Mouse (Mus musculus): ENCODE measurements at regions not wholly inside any gene's neighbourhood (a gene's known extent, or its start where the extent isn't known, plus 50 kb on each side); places are given as distances from the start of the nearest gene placed in this dataset.

DNA sequence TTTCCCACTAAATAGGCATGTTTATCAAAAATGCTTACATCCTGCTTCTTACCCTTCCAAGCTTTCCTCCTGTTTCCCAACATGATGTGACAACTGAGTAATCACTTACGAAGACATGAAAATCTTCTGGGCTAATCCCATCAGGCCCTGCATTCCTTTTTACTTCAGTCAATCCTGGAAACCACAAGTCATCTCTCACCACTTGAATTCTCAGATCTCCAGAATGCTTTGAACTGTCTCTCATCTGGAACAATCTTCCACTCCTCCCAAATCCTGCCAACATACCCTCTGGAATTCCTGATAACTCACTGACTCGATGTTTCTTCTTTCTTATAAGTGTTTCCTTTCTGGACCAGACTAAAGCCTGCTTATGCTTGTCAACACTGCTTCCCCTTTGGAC is 289.4 kb downstream of the Ikzf2 start:
- H3K27me3 ChIP-seq (ENCODE audit: control insufficient read depth, insufficient read depth, low read length), result no peaks in the 10 kb centered on the region
- no peaks in the 10 kb centered on the region; the same call in none of the 2 replicates for H3K9me3 ChIP-seq (replicated peaks; ENCODE audit: control insufficient read depth, low read length)
- no peak overlapping the region for H3K9ac ChIP-seq (ENCODE audit: low read depth, low read length)
- no peak overlapping the region for H3K4me3 ChIP-seq (ENCODE audit: low read depth, low read length)
- 40% methylated on average over 2 of the region's 2 CpGs for WGBS (ENCODE audit: insufficient replicate concordance)
- no peaks in the 10 kb centered on the region for H3K4me1 ChIP-seq (ENCODE audit: control insufficient read depth, insufficient read depth, low read length)
- no peak overlapping the region for H3K27ac ChIP-seq (ENCODE audit: low read depth, low read length)
- no peaks in the 10 kb centered on the region for H3K36me3 ChIP-seq (ENCODE audit: control insufficient read depth, insufficient read depth, low read length)
- ATAC-seq (replicated peaks; ENCODE audit: insufficient number of reproducible peaks, low FRiP score, low TSS enrichment), result no peak
- no peak overlapping the region for H3K4me2 ChIP-seq

DNA sequence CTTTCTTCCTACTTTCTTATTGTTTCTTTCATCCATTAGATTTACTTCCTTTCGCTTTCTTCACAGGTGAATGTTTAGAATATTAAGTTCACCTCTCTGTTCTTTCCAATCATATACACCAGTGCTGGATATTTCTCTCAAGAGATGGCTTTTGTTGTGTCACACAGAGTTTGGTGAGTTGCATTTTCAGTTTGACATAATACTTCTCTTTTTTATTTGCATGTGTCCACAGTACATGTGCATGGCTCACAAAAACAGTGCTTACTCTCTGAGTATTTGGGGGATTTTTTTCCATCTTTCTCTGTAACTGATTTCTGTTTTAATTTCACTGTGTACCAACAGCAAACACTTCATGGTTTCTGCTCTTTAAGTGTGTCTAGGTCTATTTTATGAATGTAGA is 274.5 kb upstream of the Erbb4 start:
- WGBS (ENCODE audit: insufficient replicate concordance), result 86% methylated on average over 1 of the region's 1 CpGs
- H3K9me3 ChIP-seq (replicated peaks; ENCODE audit: control insufficient read depth, low read length), result peaks cover 6% of the 10 kb centered on the region
- no peaks in the 10 kb centered on the region for H3K4me1 ChIP-seq (ENCODE audit: control insufficient read depth, insufficient read depth, low read length)
- no peaks in the 10 kb centered on the region for H3K36me3 ChIP-seq (ENCODE audit: control insufficient read depth, insufficient read depth, low read length)
- H3K4me3 ChIP-seq (ENCODE audit: low read depth, low read length), result no peak overlapping the region
- no peaks in the 10 kb centered on the region for H3K27me3 ChIP-seq (ENCODE audit: control insufficient read depth, insufficient read depth, low read length)
- no peak overlapping the region for H3K4me2 ChIP-seq
- no peak overlapping the region for H3K27ac ChIP-seq (ENCODE audit: low read depth, low read length)
- H3K9ac ChIP-seq (ENCODE audit: low read depth, low read length), result no peak overlapping the region
- ATAC-seq (replicated peaks; ENCODE audit: insufficient number of reproducible peaks, low FRiP score, low TSS enrichment), result no peak

DNA sequence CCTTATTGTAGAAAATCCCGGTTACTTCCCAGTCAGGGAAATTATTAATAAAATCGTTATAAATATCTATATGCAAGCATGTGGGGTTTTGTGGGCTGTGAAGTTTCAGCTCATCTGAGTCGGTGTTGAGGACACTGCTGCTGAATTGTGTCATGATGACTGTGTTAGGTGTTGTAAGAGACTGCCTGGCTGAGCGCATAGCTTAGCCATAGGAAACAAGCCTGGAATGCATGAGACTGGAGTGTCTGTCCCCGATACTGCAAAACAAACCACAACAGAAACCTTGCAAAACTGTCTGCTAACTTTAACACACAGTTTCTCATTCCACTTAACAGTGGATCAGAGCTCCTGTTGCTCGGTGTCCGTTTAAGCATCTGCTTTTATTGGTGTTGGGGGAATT is 271.9 kb upstream of the Erbb4 start:
- ATAC-seq (replicated peaks; ENCODE audit: insufficient number of reproducible peaks, low FRiP score, low TSS enrichment), result no peak
- H3K9ac ChIP-seq (ENCODE audit: low read depth, low read length), result no peak overlapping the region
- H3K4me2 ChIP-seq, result no peak overlapping the region
- no peaks in the 10 kb centered on the region for H3K4me1 ChIP-seq (ENCODE audit: control insufficient read depth, insufficient read depth, low read length)
- no peak overlapping the region for H3K4me3 ChIP-seq (ENCODE audit: low read depth, low read length)
- H3K36me3 ChIP-seq (ENCODE audit: control insufficient read depth, insufficient read depth, low read length), result no peaks in the 10 kb centered on the region
- WGBS (ENCODE audit: insufficient replicate concordance), result 72% methylated on average over 7 of the region's 7 CpGs
- H3K9me3 ChIP-seq (replicated peaks; ENCODE audit: control insufficient read depth, low read length), result peaks cover 8% of the 10 kb centered on the region
- H3K27me3 ChIP-seq (ENCODE audit: control insufficient read depth, insufficient read depth, low read length), result no peaks in the 10 kb centered on the region
- H3K27ac ChIP-seq (ENCODE audit: low read depth, low read length), result no peak overlapping the region

DNA sequence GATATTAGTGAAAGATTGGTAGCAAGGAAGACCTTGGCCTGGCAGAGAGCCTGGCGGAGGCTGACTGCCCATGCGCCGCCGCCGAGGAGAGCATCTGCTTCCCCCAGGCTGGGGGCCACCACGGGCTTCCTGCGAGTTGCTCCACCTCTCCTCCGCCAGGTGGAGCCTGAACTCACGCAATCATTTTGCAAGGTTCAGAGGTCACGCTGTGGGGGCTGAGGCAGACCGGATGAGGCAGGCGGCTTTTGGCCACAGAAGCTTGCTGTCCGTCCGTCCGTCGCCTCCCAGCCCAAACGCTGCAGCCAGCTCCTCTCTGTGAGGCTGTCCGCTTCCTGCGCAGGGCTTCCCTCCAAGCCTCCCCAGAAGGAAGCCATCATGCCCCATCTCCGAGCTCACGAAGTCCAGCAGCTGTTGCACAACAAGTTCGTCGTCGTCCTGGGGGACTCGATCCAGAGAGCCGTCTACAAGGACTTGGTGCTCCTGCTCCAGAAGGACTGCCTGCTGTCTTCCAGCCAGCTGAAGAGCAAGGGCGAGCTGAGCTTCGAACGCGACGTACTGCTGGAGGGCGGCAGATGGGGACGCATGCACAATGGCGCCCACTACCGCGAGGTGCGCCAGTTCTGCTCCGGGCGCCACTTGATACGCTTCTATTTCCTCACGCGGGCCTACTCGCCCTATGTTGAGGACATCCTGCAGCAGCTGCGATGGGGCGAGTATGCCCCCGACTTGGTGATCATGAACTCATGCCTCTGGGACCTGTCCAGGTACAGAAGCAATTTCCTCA is 269.3 kb upstream of the Erbb4 start:
- WGBS (ENCODE audit: insufficient replicate concordance), result 94% methylated on average over 46 of the region's 46 CpGs
- Histone ChIP-seq H3K4me2 (no peak overlapping the region), H3K9me3 (replicated peaks; ENCODE audit: control insufficient read depth, low read length) (peaks cover 8% of the 10 kb centered on the region), H3K27ac (ENCODE audit: low read depth, low read length) (no peak overlapping the region), H3K36me3 (ENCODE audit: control insufficient read depth, insufficient read depth, low read length) (no peaks in the 10 kb centered on the region), H3K27me3 (ENCODE audit: control insufficient read depth, insufficient read depth, low read length) (no peaks in the 10 kb centered on the region), H3K4me1 (ENCODE audit: control insufficient read depth, insufficient read depth, low read length) (no peaks in the 10 kb centered on the region), H3K9ac (ENCODE audit: low read depth, low read length) (no peak overlapping the region), H3K4me3 (ENCODE audit: low read depth, low read length) (no peak overlapping the region)
- ATAC-seq (replicated peaks; ENCODE audit: insufficient number of reproducible peaks, low FRiP score, low TSS enrichment), result no peak

DNA sequence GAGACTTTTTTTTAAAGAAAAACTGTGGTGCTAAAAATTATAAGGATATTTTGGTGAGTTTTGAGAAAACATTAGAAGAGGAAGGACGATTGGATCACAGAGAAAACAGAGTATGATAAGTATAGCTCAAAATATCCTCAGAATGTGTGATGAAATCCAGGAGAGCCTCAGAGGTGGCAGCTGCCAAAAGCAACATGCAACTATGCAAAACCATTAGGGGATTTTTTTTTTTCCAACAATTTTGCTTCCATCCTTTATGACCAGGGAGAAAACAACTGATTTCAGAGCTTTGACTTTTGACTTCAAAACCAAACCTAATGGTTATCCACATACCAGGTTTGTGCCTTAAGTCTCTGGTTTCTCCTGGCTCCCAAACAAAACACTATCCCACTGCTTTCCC is 267.4 kb upstream of the Erbb4 start:
- no peak for ATAC-seq (replicated peaks; ENCODE audit: insufficient number of reproducible peaks, low FRiP score, low TSS enrichment)

DNA sequence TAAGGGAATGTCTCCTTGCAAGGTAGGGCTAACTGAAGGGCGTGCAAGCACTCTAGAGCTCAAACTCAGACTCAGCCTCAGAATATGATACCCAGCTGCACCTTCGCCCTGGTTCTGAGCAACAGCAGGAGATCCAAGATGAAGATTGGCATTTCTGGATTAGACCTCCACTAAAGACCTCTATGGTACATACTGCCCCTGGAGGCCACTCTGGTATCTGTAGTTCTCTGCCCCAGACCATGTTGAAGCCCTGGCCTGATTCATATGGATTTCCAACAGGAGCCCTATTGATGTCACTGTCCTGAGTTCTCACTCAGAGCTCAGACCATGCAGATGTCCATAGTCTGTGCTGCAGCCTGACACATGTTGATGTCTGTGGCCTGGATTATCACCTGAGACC is 262.2 kb upstream of the Erbb4 start:
- WGBS (ENCODE audit: insufficient replicate concordance), result 87% methylated on average over 2 of the region's 2 CpGs
- Histone ChIP-seq H3K4me1 (ENCODE audit: control insufficient read depth, insufficient read depth, low read length) (no peaks in the 10 kb centered on the region), H3K27me3 (ENCODE audit: control insufficient read depth, insufficient read depth, low read length) (no peaks in the 10 kb centered on the region), H3K4me3 (ENCODE audit: low read depth, low read length) (no peak overlapping the region), H3K27ac (ENCODE audit: low read depth, low read length) (no peak overlapping the region), H3K9ac (ENCODE audit: low read depth, low read length) (no peak overlapping the region), H3K36me3 (ENCODE audit: control insufficient read depth, insufficient read depth, low read length) (no peaks in the 10 kb centered on the region), H3K9me3 (replicated peaks; ENCODE audit: control insufficient read depth, low read length) (no peaks in the 10 kb centered on the region), H3K4me2 (no peak overlapping the region)
- ATAC-seq (replicated peaks; ENCODE audit: insufficient number of reproducible peaks, low FRiP score, low TSS enrichment), result no peak

More for the DNA sequence above, 267.4 kb upstream of the Erbb4 start:
- no peak overlapping the region for H3K4me2 ChIP-seq
- H3K36me3 ChIP-seq (ENCODE audit: control insufficient read depth, insufficient read depth, low read length), result no peaks in the 10 kb centered on the region
- WGBS (ENCODE audit: insufficient replicate concordance), result 9% methylated on average over 1 of the region's 1 CpGs
- H3K27ac ChIP-seq (ENCODE audit: low read depth, low read length), result no peak overlapping the region
- H3K27me3 ChIP-seq (ENCODE audit: control insufficient read depth, insufficient read depth, low read length), result no peaks in the 10 kb centered on the region
- H3K4me1 ChIP-seq (ENCODE audit: control insufficient read depth, insufficient read depth, low read length), result no peaks in the 10 kb centered on the region
- H3K4me3 ChIP-seq (ENCODE audit: low read depth, low read length), result no peak overlapping the region
- peaks cover 8% of the 10 kb centered on the region for H3K9me3 ChIP-seq (replicated peaks; ENCODE audit: control insufficient read depth, low read length)
- no peak overlapping the region for H3K9ac ChIP-seq (ENCODE audit: low read depth, low read length)

DNA sequence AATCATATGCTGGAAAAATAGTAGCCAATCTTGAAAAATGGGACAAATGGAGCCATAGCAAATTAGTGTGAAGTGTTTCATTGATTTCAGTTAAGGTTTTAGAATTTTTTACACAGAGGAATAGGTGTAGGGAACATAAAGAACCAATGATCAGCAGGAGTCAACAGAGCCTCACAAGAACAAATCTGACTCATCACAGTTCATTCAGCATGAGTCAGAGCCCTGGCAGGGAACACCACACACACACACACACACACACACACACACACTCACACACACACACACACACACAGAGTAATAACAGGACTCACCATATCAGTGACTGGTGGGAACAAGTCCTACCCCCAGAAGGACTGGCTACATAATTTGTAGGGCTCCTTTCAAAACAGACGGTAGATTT is 259.7 kb upstream of the Erbb4 start:
- H3K4me2 ChIP-seq, result no peak overlapping the region
- no peaks in the 10 kb centered on the region for H3K36me3 ChIP-seq (ENCODE audit: control insufficient read depth, insufficient read depth, low read length)
- no peaks in the 10 kb centered on the region for H3K9me3 ChIP-seq (replicated peaks; ENCODE audit: control insufficient read depth, low read length)
- no peaks in the 10 kb centered on the region for H3K27me3 ChIP-seq (ENCODE audit: control insufficient read depth, insufficient read depth, low read length)
- WGBS (ENCODE audit: insufficient replicate concordance), result 44% methylated on average over 1 of the region's 1 CpGs
- H3K27ac ChIP-seq (ENCODE audit: low read depth, low read length), result no peak overlapping the region
- ATAC-seq (replicated peaks; ENCODE audit: insufficient number of reproducible peaks, low FRiP score, low TSS enrichment), result no peak
- no peak overlapping the region for H3K4me3 ChIP-seq (ENCODE audit: low read depth, low read length)
- no peaks in the 10 kb centered on the region for H3K4me1 ChIP-seq (ENCODE audit: control insufficient read depth, insufficient read depth, low read length)
- H3K9ac ChIP-seq (ENCODE audit: low read depth, low read length), result no peak overlapping the region

DNA sequence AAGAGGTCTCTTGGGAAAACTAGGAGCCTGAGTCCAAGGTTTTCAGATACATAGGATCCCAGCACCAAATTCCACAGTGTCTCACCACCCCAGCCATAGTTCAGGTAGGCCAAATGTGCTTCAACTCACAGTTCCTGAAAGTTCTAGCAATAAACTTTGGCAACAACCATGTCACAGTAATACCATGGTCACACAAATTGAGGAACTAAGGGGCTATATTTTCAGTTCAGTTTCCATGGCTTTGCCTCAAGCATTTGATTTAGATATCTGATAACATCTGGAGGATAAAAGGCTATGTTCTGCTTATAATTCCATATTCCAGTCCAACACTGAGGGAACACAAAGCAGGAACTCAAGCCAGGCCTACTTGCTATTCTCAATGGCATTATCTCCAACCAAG is 256.2 kb upstream of the Erbb4 start:
- H3K36me3 ChIP-seq (ENCODE audit: control insufficient read depth, insufficient read depth, low read length), result no peaks in the 10 kb centered on the region
- no peaks in the 10 kb centered on the region for H3K9me3 ChIP-seq (replicated peaks; ENCODE audit: control insufficient read depth, low read length)
- H3K27me3 ChIP-seq (ENCODE audit: control insufficient read depth, insufficient read depth, low read length), result no peaks in the 10 kb centered on the region
- no peaks in the 10 kb centered on the region for H3K4me1 ChIP-seq (ENCODE audit: control insufficient read depth, insufficient read depth, low read length)
- ATAC-seq (replicated peaks; ENCODE audit: insufficient number of reproducible peaks, low FRiP score, low TSS enrichment), result no peak
- H3K4me3 ChIP-seq (ENCODE audit: low read depth, low read length), result no peak overlapping the region
- no peak overlapping the region for H3K9ac ChIP-seq (ENCODE audit: low read depth, low read length)
- H3K27ac ChIP-seq (ENCODE audit: low read depth, low read length), result no peak overlapping the region
- H3K4me2 ChIP-seq, result no peak overlapping the region

DNA sequence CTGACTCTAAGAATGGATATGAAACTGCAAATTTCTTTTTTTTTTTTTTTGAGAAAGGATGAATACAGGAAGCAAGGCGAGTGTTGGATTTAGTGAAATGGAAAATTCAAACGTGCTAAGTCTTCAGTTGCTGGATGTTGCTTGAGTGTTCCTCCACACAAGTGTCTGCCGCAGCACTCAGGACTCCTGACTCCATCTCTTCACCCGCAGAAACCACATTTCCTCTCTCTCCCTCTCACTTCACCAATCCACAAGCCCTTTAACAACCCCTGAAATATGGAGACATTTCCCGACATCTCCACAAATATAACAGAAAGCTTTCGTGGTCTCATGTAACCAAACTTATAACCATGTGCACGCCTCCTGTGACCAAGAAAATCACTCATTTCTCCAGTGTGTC is 249.7 kb upstream of the Erbb4 start:
- 82% methylated on average over 7 of the region's 7 CpGs for WGBS (ENCODE audit: insufficient replicate concordance)
- Histone ChIP-seq H3K36me3 (ENCODE audit: control insufficient read depth, insufficient read depth, low read length) (no peaks in the 10 kb centered on the region), H3K27ac (ENCODE audit: low read depth, low read length) (no peak overlapping the region), H3K9ac (ENCODE audit: low read depth, low read length) (no peak overlapping the region), H3K27me3 (ENCODE audit: control insufficient read depth, insufficient read depth, low read length) (no peaks in the 10 kb centered on the region), H3K4me3 (ENCODE audit: low read depth, low read length) (no peak overlapping the region), H3K4me2 (no peak overlapping the region), H3K4me1 (ENCODE audit: control insufficient read depth, insufficient read depth, low read length) (no peaks in the 10 kb centered on the region), H3K9me3 (replicated peaks; ENCODE audit: control insufficient read depth, low read length) (no peaks in the 10 kb centered on the region)
- no peak for ATAC-seq (replicated peaks; ENCODE audit: insufficient number of reproducible peaks, low FRiP score, low TSS enrichment)

Measured in heart, embryonic 11.5 days (tissue).